Mouse (Mus musculus): ENCODE measurements around the gene Tmtc2. TPM values are rescaled to one million over a fixed set of nuclear protein-coding genes. Genes with fewer than 3 reads are reported as not detected.

The Tmtc2 gene
- total RNA-seq, 1 experiment, result 0.89 TPM

DNA sequence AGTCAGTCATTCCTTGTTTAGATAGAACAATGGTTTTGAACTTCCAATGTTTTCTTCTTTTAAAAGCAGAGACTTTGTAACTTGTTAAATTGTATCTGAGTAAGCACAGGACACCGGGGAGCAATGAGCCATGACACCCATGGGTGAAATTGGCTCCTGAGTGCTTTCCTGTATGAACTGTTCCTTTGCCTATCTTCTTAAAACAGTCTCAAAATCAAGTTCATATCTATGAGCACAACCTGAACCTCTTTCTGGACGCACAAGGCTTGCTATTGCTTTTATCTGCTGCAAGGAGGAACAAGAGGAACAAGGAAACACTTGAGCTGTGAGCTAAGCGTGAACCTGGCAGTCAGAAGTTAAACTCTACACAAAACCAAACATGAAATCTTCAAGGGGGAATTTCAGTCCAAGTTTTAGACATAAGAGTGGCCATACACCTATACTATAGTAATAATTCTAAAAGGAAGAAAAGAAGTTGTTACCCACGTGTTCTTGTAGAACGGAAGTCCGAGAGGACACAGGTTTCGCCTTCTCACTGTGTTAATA is 60.4 kb downstream of the Tmtc2 start:
- DNase-seq (ENCODE audit: low read depth, low spot score), result no peak
- TF ChIP-seq ZNF384 (IDR thresholded peaks at IDR 0.05; ENCODE audit: low read depth, low read length) (no peak), CHD2 (IDR thresholded peaks at IDR 0.05; ENCODE audit: low read depth, low read length) (no peak), HCFC1 (IDR thresholded peaks at IDR 0.05; ENCODE audit: borderline replicate concordance, insufficient read depth, low read length) (no peak), ZC3H11A (IDR thresholded peaks at IDR 0.05; ENCODE audit: borderline replicate concordance, low read depth, low read length) (no peak)
- Histone ChIP-seq H3K36me3 (ENCODE audit: control insufficient read depth, insufficient read depth, low read length, poor library complexity, severe bottlenecking) (no peaks in the 10 kb centered on the region), H3K9ac (ENCODE audit: insufficient read depth, low read depth, low read length, poor library complexity, severe bottlenecking) (no peak overlapping the region), H3K4me1 (ENCODE audit: control insufficient read depth in 2 of 2, insufficient read depth in 2 of 2, low read length in 2 of 2, poor library complexity in 1 of 2) (peaks cover 0 to 8% of the 10 kb centered on the region in 2 experiments; a peak in 1 of 4 replicates), H3K9me3 (ENCODE audit: control insufficient read depth, insufficient read depth, low read depth, low read length) (no peaks in the 10 kb centered on the region), H3K27ac (ENCODE audit: insufficient read depth, low read depth, low read length, poor library complexity, severe bottlenecking) (no peak overlapping the region), H3K4me3 (ENCODE audit: insufficient read depth in 1 of 2, low read depth in 1 of 2, low read length in 2 of 2, poor library complexity in 1 of 2, severe bottlenecking in 1 of 2) (no peak overlapping the region)
- in situ Hi-C loops (cut with MboI; ENCODE audit: low sequenced_read_pairs in 2 of 2, unreplicated experiment in 2 of 2), result no loop called here

DNA sequence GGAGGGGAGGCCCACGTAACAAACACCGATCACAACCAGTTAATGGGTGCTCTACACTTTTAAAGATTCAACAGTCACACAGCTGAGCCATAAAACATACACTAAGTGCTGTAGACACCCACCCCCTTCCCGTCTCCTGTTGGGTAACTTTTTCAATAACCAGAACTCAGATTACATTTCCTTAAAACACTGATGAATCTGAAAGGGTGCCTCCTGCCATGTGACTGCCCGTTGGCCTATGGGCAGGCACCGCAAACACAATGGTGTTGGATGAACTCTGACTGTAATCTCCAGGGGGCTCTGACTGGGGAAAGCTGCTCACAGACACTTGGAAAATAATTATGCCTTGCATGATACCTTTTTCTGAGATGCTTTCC is 64.4 kb downstream of the Tmtc2 start:
- Histone ChIP-seq H3K9me3 (ENCODE audit: control insufficient read depth, insufficient read depth, low read depth, low read length) (no peaks in the 10 kb centered on the region), H3K36me3 (ENCODE audit: control insufficient read depth, insufficient read depth, low read length, poor library complexity, severe bottlenecking) (no peaks in the 10 kb centered on the region), H3K4me1 (ENCODE audit: control insufficient read depth in 2 of 2, insufficient read depth in 2 of 2, low read length in 2 of 2, poor library complexity in 1 of 2) (peaks cover 2 to 12% of the 10 kb centered on the region in 2 experiments; a peak in 1 of 4 replicates), H3K27ac (ENCODE audit: insufficient read depth, low read depth, low read length, poor library complexity, severe bottlenecking) (no peak overlapping the region), H3K4me3 (ENCODE audit: insufficient read depth in 1 of 2, low read depth in 1 of 2, low read length in 2 of 2, poor library complexity in 1 of 2, severe bottlenecking in 1 of 2) (no peak overlapping the region), H3K9ac (ENCODE audit: insufficient read depth, low read depth, low read length, poor library complexity, severe bottlenecking) (no peak overlapping the region)
- no peak for TF ChIP-seq CHD2 (IDR thresholded peaks at IDR 0.05; ENCODE audit: low read depth, low read length)
- DNase-seq (ENCODE audit: low read depth, low spot score), result no peak
- in situ Hi-C loops (cut with MboI; ENCODE audit: low sequenced_read_pairs in 2 of 2, unreplicated experiment in 2 of 2), result no loop called here

DNA sequence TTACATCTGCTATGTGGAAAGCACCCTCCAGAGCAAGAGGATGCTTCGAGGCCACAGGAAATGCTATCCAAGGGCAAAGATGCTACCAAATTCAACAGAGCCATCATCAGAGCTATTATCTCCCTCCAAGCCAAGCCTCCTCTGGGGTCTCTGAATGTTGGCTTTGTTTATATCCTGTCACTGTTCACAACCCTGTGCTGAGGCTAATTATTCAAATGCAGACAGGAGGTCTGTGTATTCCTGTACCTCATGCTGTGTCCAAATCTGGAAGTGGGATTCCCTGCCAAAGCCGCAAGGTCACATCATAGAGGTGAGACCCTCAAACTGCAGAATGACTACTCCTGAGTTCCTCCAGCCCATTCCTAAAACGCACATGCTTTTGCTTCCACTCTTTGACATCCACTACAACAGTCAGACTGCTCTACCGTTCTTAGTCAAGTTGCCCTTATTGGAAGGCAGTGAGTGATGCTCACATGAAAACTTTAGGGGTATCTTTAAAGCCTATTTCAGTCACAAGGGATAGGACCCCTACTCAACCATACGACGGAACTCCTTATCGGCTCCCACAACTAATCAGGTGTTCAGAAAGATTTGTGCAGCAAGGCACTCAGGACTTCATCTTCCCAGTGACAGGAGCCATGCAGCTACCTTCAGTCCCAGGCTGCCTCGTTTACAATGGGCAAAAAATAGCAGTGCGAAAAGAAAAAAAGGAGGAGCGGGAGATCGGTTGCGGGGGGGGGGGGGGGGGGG is 64.9 kb downstream of the Tmtc2 start:
- Histone ChIP-seq H3K36me3 (ENCODE audit: control insufficient read depth, insufficient read depth, low read length, poor library complexity, severe bottlenecking) (no peaks in the 10 kb centered on the region), H3K9ac (ENCODE audit: insufficient read depth, low read depth, low read length, poor library complexity, severe bottlenecking) (no peak overlapping the region), H3K4me1 (ENCODE audit: control insufficient read depth in 2 of 2, insufficient read depth in 2 of 2, low read length in 2 of 2, poor library complexity in 1 of 2) (peaks cover 2 to 12% of the 10 kb centered on the region in 2 experiments; a peak in 1 of 4 replicates), H3K9me3 (ENCODE audit: control insufficient read depth, insufficient read depth, low read depth, low read length) (no peaks in the 10 kb centered on the region), H3K27ac (ENCODE audit: insufficient read depth, low read depth, low read length, poor library complexity, severe bottlenecking) (no peak overlapping the region), H3K4me3 (ENCODE audit: insufficient read depth in 1 of 2, low read depth in 1 of 2, low read length in 2 of 2, poor library complexity in 1 of 2, severe bottlenecking in 1 of 2) (no peak overlapping the region)
- in situ Hi-C loops (cut with MboI; ENCODE audit: low sequenced_read_pairs in 2 of 2, unreplicated experiment in 2 of 2), result no loop called here
- no peak for TF ChIP-seq ZNF384 (IDR thresholded peaks at IDR 0.05; ENCODE audit: low read depth, low read length)
- no peak for TF ChIP-seq ZC3H11A (IDR thresholded peaks at IDR 0.05; ENCODE audit: borderline replicate concordance, low read depth, low read length)
- no peak for TF ChIP-seq HCFC1 (IDR thresholded peaks at IDR 0.05; ENCODE audit: borderline replicate concordance, insufficient read depth, low read length)
- TF ChIP-seq MAFK (IDR thresholded peaks at IDR 0.05; ENCODE audit: insufficient read depth, low read depth, low read length), result no peak
- TF ChIP-seq CHD2 (IDR thresholded peaks at IDR 0.05; ENCODE audit: low read depth, low read length), result no peak
- DNase-seq (ENCODE audit: low read depth, low spot score), result no peak

DNA sequence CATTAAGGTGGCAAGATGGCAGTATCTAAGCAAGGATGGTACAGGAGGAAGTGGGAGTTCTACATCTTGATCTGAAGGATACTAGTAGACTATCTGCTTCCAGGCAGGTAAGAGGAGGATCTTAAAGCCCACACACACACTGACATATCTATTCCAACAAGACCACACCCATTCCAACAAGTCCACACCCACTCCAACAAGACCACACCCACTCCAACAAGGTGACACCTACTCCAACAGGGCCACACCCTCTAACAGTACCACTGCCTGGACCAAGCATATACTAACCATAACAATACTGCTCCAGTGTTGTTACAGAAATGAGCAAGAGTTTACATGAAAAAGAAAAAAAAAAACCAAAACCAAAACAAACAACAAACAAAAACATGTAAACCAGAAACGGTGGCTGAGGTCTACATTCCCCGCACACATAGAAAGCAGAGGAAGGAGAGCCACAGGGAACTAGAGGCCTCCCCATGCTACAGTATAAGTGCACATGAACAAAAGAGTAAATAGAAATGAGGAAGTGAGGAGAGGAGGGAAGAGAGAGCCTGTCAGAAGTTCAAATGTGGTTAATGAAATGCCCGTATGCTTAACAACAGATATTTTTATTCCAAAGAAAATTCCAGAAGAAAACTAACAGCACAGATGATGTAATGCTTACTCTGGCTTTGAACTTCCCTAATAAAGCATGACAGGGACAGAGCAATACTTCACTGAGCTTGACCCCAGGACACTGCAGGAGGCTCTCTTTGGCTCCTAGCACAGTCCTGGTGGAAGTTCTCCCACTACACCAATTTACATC is 66.1 kb downstream of the Tmtc2 start:
- no peak for TF ChIP-seq ZNF384 (IDR thresholded peaks at IDR 0.05; ENCODE audit: low read depth, low read length)
- TF ChIP-seq ZC3H11A (IDR thresholded peaks at IDR 0.05; ENCODE audit: borderline replicate concordance, low read depth, low read length), result no peak
- TF ChIP-seq MAFK (IDR thresholded peaks at IDR 0.05; ENCODE audit: insufficient read depth, low read depth, low read length), result no peak
- TF ChIP-seq HCFC1 (IDR thresholded peaks at IDR 0.05; ENCODE audit: borderline replicate concordance, insufficient read depth, low read length), result no peak
- TF ChIP-seq CHD2 (IDR thresholded peaks at IDR 0.05; ENCODE audit: low read depth, low read length), result no peak
- in situ Hi-C loops (cut with MboI; ENCODE audit: low sequenced_read_pairs in 2 of 2, unreplicated experiment in 2 of 2), result no loop called here
- Histone ChIP-seq H3K27ac (ENCODE audit: insufficient read depth, low read depth, low read length, poor library complexity, severe bottlenecking) (no peak overlapping the region), H3K9me3 (ENCODE audit: control insufficient read depth, insufficient read depth, low read depth, low read length) (no peaks in the 10 kb centered on the region), H3K4me1 (ENCODE audit: control insufficient read depth in 2 of 2, insufficient read depth in 2 of 2, low read length in 2 of 2, poor library complexity in 1 of 2) (peaks cover 2 to 12% of the 10 kb centered on the region in 2 experiments; a peak in 1 of 4 replicates), H3K9ac (ENCODE audit: insufficient read depth, low read depth, low read length, poor library complexity, severe bottlenecking) (no peak overlapping the region), H3K4me3 (ENCODE audit: insufficient read depth in 1 of 2, low read depth in 1 of 2, low read length in 2 of 2, poor library complexity in 1 of 2, severe bottlenecking in 1 of 2) (no peak overlapping the region), H3K36me3 (ENCODE audit: control insufficient read depth, insufficient read depth, low read length, poor library complexity, severe bottlenecking) (no peaks in the 10 kb centered on the region)
- no peak for DNase-seq (ENCODE audit: low read depth, low spot score)

All from ES-E14 (cell line).